Mouse (Mus musculus) intestine, postnatal 0 days (tissue): ENCODE data around the gene Syce2. TPM values are rescaled to one million over a fixed set of nuclear protein-coding genes. Genes with fewer than 3 reads are reported as not detected.
"Not testable (repeated sequence)": the region's sequence is repeated elsewhere in the genome, so short reads cannot be mapped to it uniquely, and the experiment has no call there.

ENCODE experiments used
- ATAC-seq: fragments of 200-750 bp; cut with Nextera tagmentation; 2 replicates; pipeline ENCODE4 v1.8.0; 2017; ENCODE audit warnings: mild to moderate bottlenecking, moderate TSS enrichment, moderate library complexity
- H3K27ac ChIP-seq: fragments of 300-500 bp; sonication (generic); 2 replicates; pipeline ENCODE4 v1.5.1; 2014; ENCODE audit warnings: mild to moderate bottlenecking, low read depth, low read length, moderate library complexity
- H3K27me3 ChIP-seq: fragments of 300-500 bp; sonication (generic); replicated peaks from 2 replicates; pipeline ENCODE4 v1.6.1; 2014; ENCODE audit warnings: low read length, mixed read lengths; ENCODE audit not compliant: control insufficient read depth, insufficient read depth
- H3K36me3 ChIP-seq: fragments of 300-500 bp; sonication (generic); 2 replicates; pipeline ENCODE4 v1.6.1; 2014; ENCODE audit warnings: mild to moderate bottlenecking, moderate library complexity; ENCODE audit not compliant: control insufficient read depth, insufficient read depth
- H3K4me1 ChIP-seq: fragments of 300-500 bp; sonication (generic); replicated peaks from 2 replicates; pipeline ENCODE4 v1.6.1; 2014; ENCODE audit warnings: antibody characterized with exemption, low read length, mixed read lengths; ENCODE audit not compliant: control insufficient read depth, insufficient read depth
- H3K4me2 ChIP-seq: fragments of 300-500 bp; sonication (generic); replicated peaks from 2 replicates; pipeline ENCODE4 v1.6.1; 2014; ENCODE audit warnings: low read depth, mild to moderate bottlenecking, moderate library complexity
- H3K4me3 ChIP-seq: fragments of 300-500 bp; sonication (generic); 2 replicates; pipeline ENCODE4 v1.5.1; 2014; ENCODE audit warnings: low read depth, low read length
- H3K9ac ChIP-seq: fragments of 300-500 bp; sonication (generic); 2 replicates; pipeline ENCODE4 v1.6.1; 2014; ENCODE audit warnings: mild to moderate bottlenecking, low read depth, low read length
- H3K9me3 ChIP-seq: fragments of 300-500 bp; sonication (generic); 2 replicates; pipeline ENCODE4 v1.6.1; 2016; ENCODE audit warnings: mixed run types; ENCODE audit not compliant: control insufficient read depth
- CTCF ChIP-seq: sonication (generic); IDR thresholded peaks from 2 replicates; pipeline ENCODE4 v1.5.1; 2016; ENCODE audit warnings: low read depth, mild to moderate bottlenecking, control low read depth, antibody characterized with exemption, moderate library complexity
- WGBS: fragments of 180-500 bp; shearing (Covaris S2); extraction: QIAGEN DNeasy Blood & Tissue Kit; methylation state at CpG from one replicate; pipeline ENCODE4 v1.1.7; 2014; 5-methylcytosine and 5-hydroxymethylcytosine counted together
- polyA plus RNA-seq: library from polyadenylated mRNA; unstranded; fragments of >200 nt; fragmentation: Nextera tagmentation; extraction: Ambion mirVana; gene quantifications from 2 replicates; pipeline ENCODE4 v1.2.1, GENCODE M21; 2015

Gene Syce2
- polyA plus RNA-seq, 1 experiment from 2014 or later = 32.7 TPM

DNA sequence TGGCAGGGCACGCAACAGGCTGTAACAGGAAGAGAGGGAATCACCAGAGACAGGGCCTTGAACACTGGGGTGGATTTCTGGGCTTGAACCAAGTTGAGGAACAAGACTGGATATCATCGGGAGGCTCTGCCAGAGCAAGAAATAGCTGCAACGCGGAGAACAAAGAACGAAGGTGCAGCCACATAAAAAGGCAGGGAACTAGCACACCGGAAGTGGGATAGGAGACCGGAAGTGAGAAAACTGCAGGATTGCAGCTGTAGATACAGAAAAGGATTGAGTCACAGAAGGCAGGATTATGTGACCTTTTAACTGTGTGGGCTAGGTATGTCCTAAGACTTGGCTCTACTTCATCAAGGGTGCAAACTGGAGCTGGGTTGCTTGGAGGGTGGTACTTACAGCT, 32.4 kb downstream of the Syce2 start:
- Histone ChIP-seq H3K9me3 (no peaks in the 10 kb centered on the region), H3K27ac (no peak overlapping the region)
- 91% methylated on average over 7 of the region's 7 CpGs for WGBS

DNA sequence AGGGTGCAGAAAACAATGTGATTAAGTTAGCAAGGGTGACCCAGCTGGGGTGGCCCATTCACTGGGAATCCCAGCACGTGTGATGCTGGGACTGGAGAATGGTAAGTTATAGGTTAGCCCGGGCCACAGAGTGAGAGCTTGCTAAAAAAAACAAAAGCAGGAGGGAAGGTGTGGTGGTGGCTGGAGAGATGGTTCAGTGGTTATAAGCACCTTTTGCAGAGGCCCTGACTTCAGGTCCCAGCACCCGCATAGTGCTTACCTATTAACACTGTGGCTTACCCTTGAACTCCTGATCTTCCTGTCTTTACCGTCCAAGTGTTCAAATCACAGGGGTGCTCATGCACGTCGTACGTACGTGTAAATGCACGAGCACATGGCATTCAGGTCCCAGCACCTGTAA, 35.1 kb downstream of the Syce2 start:
- no peak for ATAC-seq

More for the DNA sequence above, 32.4 kb downstream of the Syce2 start:
- Histone ChIP-seq H3K4me2 (no peak overlapping the region), H3K4me1 (0 out of 2 replicates have a peak, but pooled peaks cover 6% of the 10 kb centered on the region), H3K9ac (no peak overlapping the region), H3K36me3 (no peaks in the 10 kb centered on the region), H3K4me3 (no peak overlapping the region), H3K27me3 (no peaks in the 10 kb centered on the region)
- TF ChIP-seq CTCF = no peak
- ATAC-seq = no peak

DNA sequence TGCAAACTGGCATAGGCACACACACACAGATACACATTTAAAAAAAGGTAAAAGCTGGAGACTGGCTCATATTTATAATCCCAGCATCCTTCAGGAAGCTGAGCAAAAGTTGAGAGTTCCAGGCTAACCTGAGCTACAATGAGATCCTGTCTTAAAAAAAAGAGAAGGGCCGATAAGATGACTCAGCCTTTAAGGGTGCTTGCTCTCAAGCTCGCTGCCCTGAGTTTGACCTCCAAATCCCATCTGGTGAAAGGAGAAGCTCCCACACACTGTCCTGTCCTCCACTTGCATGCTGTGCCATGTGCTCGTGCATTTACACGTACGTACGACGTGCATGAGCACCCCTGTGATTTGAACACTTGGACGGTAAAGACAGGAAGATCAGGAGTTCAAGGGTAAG, 35.6 kb downstream of the Syce2 start:
- 76% methylated on average over 8 of the region's 8 CpGs for WGBS
- Histone ChIP-seq H3K9me3 (no peaks in the 10 kb centered on the region), H3K36me3 (no peaks in the 10 kb centered on the region; the same call in 1 of the 2 replicates), H3K27me3 (peaks cover 10% of the 10 kb centered on the region; the same call in 1 of the 2 replicates), H3K9ac (no peak overlapping the region), H3K4me2 (no peak overlapping the region), H3K4me1 (0 out of 2 replicates have a peak, but pooled peaks cover 6% of the 10 kb centered on the region), H3K27ac (no peak overlapping the region), H3K4me3 (no peak overlapping the region)
- no peak for TF ChIP-seq CTCF
- ATAC-seq = no peak

More for the DNA sequence above, 35.1 kb downstream of the Syce2 start:
- H3K36me3 ChIP-seq = no peaks in the 10 kb centered on the region; the same call in 1 of the 2 replicates
- TF ChIP-seq CTCF = no peak
- no peak overlapping the region for H3K4me2 ChIP-seq
- no peaks in the 10 kb centered on the region for H3K9me3 ChIP-seq
- H3K9ac ChIP-seq = no peak overlapping the region
- H3K27ac ChIP-seq = no peak overlapping the region
- no peak overlapping the region for H3K4me3 ChIP-seq
- 92% methylated on average over 9 of the region's 9 CpGs for WGBS
- 0 out of 2 replicates have a peak, but pooled peaks cover 6% of the 10 kb centered on the region for H3K4me1 ChIP-seq
- peaks cover 5% of the 10 kb centered on the region; the same call in 1 of the 2 replicates for H3K27me3 ChIP-seq

DNA sequence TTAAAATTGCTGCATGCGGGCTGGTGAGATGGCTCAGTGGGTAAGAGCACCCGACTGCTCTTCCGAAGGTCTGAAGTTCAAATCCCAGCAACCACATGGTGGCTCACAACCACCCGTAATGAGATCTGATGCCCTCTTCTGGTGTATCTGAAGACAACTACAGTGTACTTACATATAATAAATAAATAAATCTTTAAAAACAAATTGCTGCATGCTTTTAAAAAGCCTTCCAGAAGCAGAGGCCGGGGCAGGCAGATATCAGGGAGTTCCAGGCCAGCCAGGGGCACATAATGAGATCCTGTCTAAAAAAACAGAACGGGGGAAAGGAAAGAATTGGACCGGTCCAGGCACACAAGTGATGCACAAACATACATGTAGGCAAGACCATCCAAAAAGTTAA, 36.1 kb downstream of the Syce2 start:
- H3K27ac ChIP-seq, H3K36me3 ChIP-seq, H3K9ac ChIP-seq, H3K4me1 ChIP-seq, H3K9me3 ChIP-seq, ATAC-seq: not testable (repeated sequence)
- Histone ChIP-seq H3K4me2 (peak overlapping the region; percentile 94), H3K4me3 (peak overlapping the region; percentile 51), H3K27me3 (peaks cover 14% of the 10 kb centered on the region; the same call in 1 of the 2 replicates)
- 24% methylated on average over 6 of the region's 7 CpGs for WGBS

DNA sequence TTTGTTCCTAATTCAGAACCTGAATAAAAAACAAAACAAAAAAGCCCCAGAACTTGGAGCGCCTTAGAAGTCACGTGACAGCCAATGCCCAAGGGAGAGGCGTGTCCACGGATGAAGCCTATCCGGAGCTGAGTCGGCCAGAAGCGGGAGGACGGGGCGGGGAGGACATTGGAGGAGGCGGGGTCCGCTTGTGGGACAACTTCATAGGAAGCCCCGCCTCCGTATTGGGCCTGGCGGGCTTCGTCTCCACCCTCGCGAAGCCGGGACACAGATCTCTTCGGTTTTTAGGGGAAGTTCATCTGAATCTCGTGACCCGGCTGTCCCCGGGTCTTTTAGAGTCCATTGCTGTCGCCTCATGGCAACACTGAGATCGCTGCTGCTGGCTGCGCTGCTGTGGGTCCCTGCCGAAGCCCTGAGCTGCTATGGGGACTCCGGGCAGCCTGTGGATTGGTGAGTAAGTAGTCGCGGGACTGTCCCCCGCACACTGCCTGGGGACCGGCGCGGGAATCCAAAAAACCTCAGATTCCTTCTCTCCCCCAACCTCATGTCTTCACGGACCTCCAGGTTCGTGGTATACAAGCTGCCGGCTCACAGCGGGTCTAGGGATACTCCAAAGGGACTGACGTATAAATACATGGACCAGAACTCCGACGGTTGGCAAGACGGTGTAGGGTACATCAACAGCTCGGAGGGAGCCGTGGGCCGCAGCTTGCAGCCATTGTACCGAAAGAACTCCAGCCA, 36.7 kb downstream of the Syce2 start, which contains the start of gene Dnase2a:
Dnase2a (plus strand) TSS at position 140 of the 741 bp plus-strand sequence.
- no peak for TF ChIP-seq CTCF
- Histone ChIP-seq H3K27ac (no peak within 1 kb of the TSS; the same call in 1 of the 2 replicates), H3K9me3 (no peaks in the 10 kb centered on the region), H3K9ac (peak within 1 kb of the TSS; percentile 60), H3K4me2 (peak within 1 kb of the TSS; percentile 94), H3K27me3 (peaks cover 18% of the 10 kb centered on the region; the same call in 1 of the 2 replicates), H3K4me3 (peak within 1 kb of the TSS; percentile 51), H3K4me1 (peaks cover 12% of the 10 kb centered on the region; the same call in 1 of the 2 replicates), H3K36me3 (no peaks in the 10 kb centered on the region; the same call in 1 of the 2 replicates)
- under 1% methylated on average over 45 of the region's 45 CpGs for WGBS
- ATAC-seq = peak; percentile 81

DNA sequence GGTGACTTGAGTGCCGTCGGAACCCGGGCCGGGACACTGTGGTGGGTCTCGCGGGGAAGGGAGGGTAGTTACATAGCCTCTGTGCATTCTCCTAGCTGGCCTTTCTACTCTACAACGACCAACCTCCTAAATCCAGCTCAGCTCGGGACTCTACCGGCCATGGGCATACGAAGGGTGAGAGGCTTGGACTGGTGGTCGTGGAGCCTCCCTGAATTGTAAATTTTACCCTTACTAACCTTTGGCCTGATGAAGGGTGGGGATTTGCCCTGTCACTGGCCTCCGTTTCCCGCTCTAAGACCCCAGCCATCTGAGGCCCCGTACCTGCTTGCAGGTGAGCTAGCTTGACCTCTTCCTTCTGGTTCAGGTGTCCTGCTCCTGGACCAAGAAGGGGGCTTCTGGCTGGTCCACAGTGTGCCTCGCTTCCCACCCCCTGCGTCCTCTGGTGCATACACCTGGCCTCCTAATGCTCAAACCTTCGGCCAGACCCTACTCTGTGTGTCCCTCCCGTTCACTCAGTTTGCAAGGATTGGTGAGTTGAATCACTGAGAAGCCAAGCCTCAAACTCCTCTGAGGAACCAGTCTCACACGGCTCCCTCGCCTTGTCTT, 37.4 kb downstream of the Syce2 start:
- Histone ChIP-seq H3K4me3 (peak overlapping the region; percentile 51), H3K9ac (0 out of 2 replicates have a peak overlapping the region, but pooled peaks have one; percentile 60), H3K4me2 (peak overlapping the region; percentile 94), H3K9me3 (no peaks in the 10 kb centered on the region), H3K27me3 (peaks cover 21% of the 10 kb centered on the region; the same call in 1 of the 2 replicates), H3K36me3 (no peaks in the 10 kb centered on the region; the same call in 1 of the 2 replicates), H3K4me1 (peaks cover 12% of the 10 kb centered on the region; the same call in 1 of the 2 replicates), H3K27ac (no peak overlapping the region; the same call in 1 of the 2 replicates)
- 50% methylated on average over 20 of the region's 20 CpGs for WGBS
- TF ChIP-seq CTCF = no peak
- no peak for ATAC-seq
